Mouse (Mus musculus): Measurements from ENCODE around the gene Fancc. TPM values are rescaled to one million over a fixed set of nuclear protein-coding genes. Genes with fewer than 3 reads are reported as not detected.

Fancc gene
- polyA plus RNA-seq, 1 experiment from 2014 or later: 21.8 TPM

- peak overlapping the region; percentile 87 for H3K27ac ChIP-seq
- 30% methylated on average over 15 of the region's 15 CpGs for WGBS
Observed at GRCm38 (mm10) chr13:63294359-63295193, 202.5 kb downstream of the Fancc start.

GRCm38 (mm10) chr13:63293647-63294046 is 203.4 kb downstream of the Fancc start:
- no peak overlapping the region for H3K4me3 ChIP-seq (replicated peaks)
- no peak overlapping the region for H3K9ac ChIP-seq
- H3K4me2 ChIP-seq: no peak overlapping the region
- peak overlapping the region; percentile 87 for H3K27ac ChIP-seq
- 66% methylated on average over 3 of the region's 3 CpGs for WGBS
- no peaks in the 10 kb centered on the region for H3K9me3 ChIP-seq (replicated peaks)
- peaks cover 71% of the 10 kb centered on the region for H3K36me3 ChIP-seq
- no peaks in the 10 kb centered on the region for H3K27me3 ChIP-seq
- peaks cover 47% of the 10 kb centered on the region for H3K4me1 ChIP-seq
- ATAC-seq (replicated peaks; ENCODE audit: low FRiP score): no peak

More at GRCm38 (mm10) chr13:63294359-63295193, 202.5 kb downstream of the Fancc start:
- Histone ChIP-seq H3K9ac (0 out of 2 replicates have a peak overlapping the region, but pooled peaks have one; percentile 6), H3K4me2 (0 out of 2 replicates have a peak overlapping the region, but pooled peaks have one; percentile 7), H3K4me3 (replicated peaks) (no peak overlapping the region), H3K4me1 (peaks cover 40% of the 10 kb centered on the region), H3K36me3 (peaks cover 74% of the 10 kb centered on the region), H3K9me3 (replicated peaks) (no peaks in the 10 kb centered on the region), H3K27me3 (no peaks in the 10 kb centered on the region)
- peak; percentile 37; the same call in 1 of the 2 replicates for ATAC-seq (replicated peaks; ENCODE audit: low FRiP score)

GRCm38 (mm10) chr13:63291016-63291415 is 206.1 kb downstream of the Fancc start:
- WGBS: 93% methylated on average over 6 of the region's 6 CpGs
- H3K9me3 ChIP-seq (replicated peaks): no peaks in the 10 kb centered on the region
- H3K9ac ChIP-seq: no peak overlapping the region
- no peak overlapping the region for H3K27ac ChIP-seq
- H3K4me3 ChIP-seq (replicated peaks): no peak overlapping the region
- H3K4me2 ChIP-seq: no peak overlapping the region
- no peak for ATAC-seq (replicated peaks; ENCODE audit: low FRiP score)
- H3K27me3 ChIP-seq: no peaks in the 10 kb centered on the region
- peaks cover 60% of the 10 kb centered on the region for H3K4me1 ChIP-seq
- peaks cover 71% of the 10 kb centered on the region for H3K36me3 ChIP-seq

GRCm38 (mm10) chr13:63290126-63290525 is 207.0 kb downstream of the Fancc start:
- Histone ChIP-seq H3K9me3 (replicated peaks) (no peaks in the 10 kb centered on the region), H3K9ac (no peak overlapping the region), H3K4me3 (replicated peaks) (no peak overlapping the region), H3K4me2 (no peak overlapping the region), H3K27me3 (no peaks in the 10 kb centered on the region), H3K36me3 (peaks cover 71% of the 10 kb centered on the region), H3K4me1 (peaks cover 57% of the 10 kb centered on the region), H3K27ac (peak overlapping the region; percentile 46)
- 89% methylated on average over 4 of the region's 4 CpGs for WGBS
- no peak for ATAC-seq (replicated peaks; ENCODE audit: low FRiP score)

- peaks cover 53% of the 10 kb centered on the region for H3K4me1 ChIP-seq
- no peak overlapping the region for H3K4me3 ChIP-seq (replicated peaks)
- 49% methylated on average over 5 of the region's 5 CpGs for WGBS
- no peak overlapping the region for H3K4me2 ChIP-seq
- peaks cover 75% of the 10 kb centered on the region for H3K36me3 ChIP-seq
- no peaks in the 10 kb centered on the region for H3K9me3 ChIP-seq (replicated peaks)
- H3K9ac ChIP-seq: no peak overlapping the region
- no peaks in the 10 kb centered on the region for H3K27me3 ChIP-seq
- ATAC-seq (replicated peaks; ENCODE audit: low FRiP score): no peak
- peak overlapping the region; percentile 46; the same call in 1 of the 2 replicates for H3K27ac ChIP-seq
Observed at GRCm38 (mm10) chr13:63289687-63290086, 207.4 kb downstream of the Fancc start.

- H3K4me3 ChIP-seq (replicated peaks): no peak overlapping the region
- peak overlapping the region; percentile 76 for H3K27ac ChIP-seq
- H3K4me2 ChIP-seq: no peak overlapping the region
- peaks cover 47% of the 10 kb centered on the region for H3K4me1 ChIP-seq
- peaks cover 76% of the 10 kb centered on the region for H3K36me3 ChIP-seq
- no peaks in the 10 kb centered on the region for H3K27me3 ChIP-seq
- ATAC-seq (replicated peaks; ENCODE audit: low FRiP score): no peak
- H3K9me3 ChIP-seq (replicated peaks): no peaks in the 10 kb centered on the region
- WGBS: 46% methylated on average over 4 of the region's 4 CpGs
- no peak overlapping the region for H3K9ac ChIP-seq
Observed at GRCm38 (mm10) chr13:63289152-63289551, 207.9 kb downstream of the Fancc start.

GRCm38 (mm10) chr13:63286483-63287102 is 210.5 kb downstream of the Fancc start:
- H3K9ac ChIP-seq: no peak overlapping the region
- H3K4me1 ChIP-seq: peaks cover 50% of the 10 kb centered on the region
- H3K27ac ChIP-seq: no peak overlapping the region
- H3K4me2 ChIP-seq: no peak overlapping the region
- no peaks in the 10 kb centered on the region for H3K9me3 ChIP-seq (replicated peaks)
- 82% methylated on average over 11 of the region's 11 CpGs for WGBS
- H3K27me3 ChIP-seq: no peaks in the 10 kb centered on the region
- peaks cover 89% of the 10 kb centered on the region for H3K36me3 ChIP-seq
- ATAC-seq (replicated peaks; ENCODE audit: low FRiP score): no peak
- H3K4me3 ChIP-seq (replicated peaks): no peak overlapping the region

GRCm38 (mm10) chr13:63284748-63285147 is 212.3 kb downstream of the Fancc start:
- no peak overlapping the region for H3K27ac ChIP-seq
- H3K36me3 ChIP-seq: peaks cover 71% of the 10 kb centered on the region
- H3K27me3 ChIP-seq: no peaks in the 10 kb centered on the region
- no peak overlapping the region for H3K4me3 ChIP-seq (replicated peaks)
- no peak overlapping the region for H3K4me2 ChIP-seq
- H3K9me3 ChIP-seq (replicated peaks): no peaks in the 10 kb centered on the region
- no peak overlapping the region for H3K9ac ChIP-seq
- H3K4me1 ChIP-seq: peaks cover 55% of the 10 kb centered on the region
- 97% methylated on average over 3 of the region's 3 CpGs for WGBS
- no peak for ATAC-seq (replicated peaks; ENCODE audit: low FRiP score)

GRCm38 (mm10) chr13:63283236-63283635 is 213.8 kb downstream of the Fancc start:
- no peaks in the 10 kb centered on the region for H3K27me3 ChIP-seq
- H3K4me2 ChIP-seq: no peak overlapping the region
- no peaks in the 10 kb centered on the region for H3K9me3 ChIP-seq (replicated peaks)
- H3K9ac ChIP-seq: no peak overlapping the region
- H3K4me1 ChIP-seq: peaks cover 60% of the 10 kb centered on the region
- H3K36me3 ChIP-seq: peaks cover 59% of the 10 kb centered on the region
- no peak overlapping the region for H3K27ac ChIP-seq
- H3K4me3 ChIP-seq (replicated peaks): no peak overlapping the region
- ATAC-seq (replicated peaks; ENCODE audit: low FRiP score): no peak

GRCm38 (mm10) chr13:63281206-63281605 is 215.9 kb downstream of the Fancc start:
- ATAC-seq (replicated peaks; ENCODE audit: low FRiP score): no peak
- H3K4me1 ChIP-seq: peaks cover 69% of the 10 kb centered on the region
- H3K4me3 ChIP-seq (replicated peaks): no peak overlapping the region
- 0 out of 2 replicates have a peak overlapping the region, but pooled peaks have one; percentile 49 for H3K27ac ChIP-seq
- H3K9ac ChIP-seq: no peak overlapping the region
- H3K9me3 ChIP-seq (replicated peaks): no peaks in the 10 kb centered on the region
- peak overlapping the region; percentile 49; the same call in 1 of the 2 replicates for H3K4me2 ChIP-seq
- H3K36me3 ChIP-seq: peaks cover 41% of the 10 kb centered on the region
- H3K27me3 ChIP-seq: no peaks in the 10 kb centered on the region
- 74% methylated on average over 8 of the region's 8 CpGs for WGBS

GRCm38 (mm10) chr13:63280344-63280743 is 216.7 kb downstream of the Fancc start:
- Histone ChIP-seq H3K27ac (peak overlapping the region; percentile 49; the same call in 1 of the 2 replicates), H3K27me3 (no peaks in the 10 kb centered on the region), H3K4me2 (peak overlapping the region; percentile 49), H3K9ac (peak overlapping the region; percentile 12; the same call in 1 of the 2 replicates), H3K4me3 (replicated peaks) (peak overlapping the region; percentile 16), H3K4me1 (peaks cover 74% of the 10 kb centered on the region), H3K9me3 (replicated peaks) (no peaks in the 10 kb centered on the region), H3K36me3 (peaks cover 36% of the 10 kb centered on the region)
- 36% methylated on average over 3 of the region's 3 CpGs for WGBS
- ATAC-seq (replicated peaks; ENCODE audit: low FRiP score): no peak

GRCm38 (mm10) chr13:63279807-63280206 is 217.3 kb downstream of the Fancc start:
- 37% methylated on average over 8 of the region's 8 CpGs for WGBS
- Histone ChIP-seq H3K4me3 (replicated peaks) (peak overlapping the region; percentile 32), H3K4me2 (peak overlapping the region; percentile 49), H3K36me3 (peaks cover 31% of the 10 kb centered on the region), H3K9ac (peak overlapping the region; percentile 29; the same call in 1 of the 2 replicates), H3K4me1 (peaks cover 79% of the 10 kb centered on the region), H3K9me3 (replicated peaks) (no peaks in the 10 kb centered on the region), H3K27ac (peak overlapping the region; percentile 84), H3K27me3 (no peaks in the 10 kb centered on the region)
- no peak for ATAC-seq (replicated peaks; ENCODE audit: low FRiP score)
